Mouse (Mus musculus) T-cell, adult 2 months (primary cell): ENCODE results near the gene G530012D18Rik.
"Not testable (repeated sequence)": the region's sequence is repeated elsewhere in the genome, so short reads cannot be mapped to it uniquely, and the experiment has no call there.

Source experiments
- DNase-seq: peaks from one replicate; pipeline ENCODE4 v3.0.0; 2022; ENCODE audit warnings: low spot score

Gene G530012D18Rik

GRCm38 (mm10) chr1:85575376-85575775, at the start of gene G530012D18Rik:
G530012D18Rik (plus strand) TSS chr1:85575676.
- DNase-seq: not testable (repeated sequence)

GRCm38 (mm10) chr1:85526401-85526800, 49.1 kb upstream of the G530012D18Rik start:
- DNase-seq: peak; percentile 23

- DNase-seq: peak; percentile 23
Observed at GRCm38 (mm10) chr1:85528451-85529110, 46.9 kb upstream of the G530012D18Rik start.

- DNase-seq: not testable (repeated sequence)
Observed at GRCm38 (mm10) chr1:85543818-85544217, 31.7 kb upstream of the G530012D18Rik start.

GRCm38 (mm10) chr1:85546442-85546841, 29.0 kb upstream of the G530012D18Rik start:
- not testable (repeated sequence) for DNase-seq

- DNase-seq: not testable (repeated sequence)
Observed at GRCm38 (mm10) chr1:85555261-85555660, 20.2 kb upstream of the G530012D18Rik start.

- not testable (repeated sequence) for DNase-seq
Observed at GRCm38 (mm10) chr1:85573554-85573953, 1.9 kb upstream of the G530012D18Rik start.

GRCm38 (mm10) chr1:85578372-85579010, 3.0 kb downstream of the G530012D18Rik start:
- not testable (repeated sequence) for DNase-seq

- not testable (repeated sequence) for DNase-seq
Observed at GRCm38 (mm10) chr1:85579199-85580147, 4.0 kb downstream of the G530012D18Rik start.

- not testable (repeated sequence) for DNase-seq
Observed at GRCm38 (mm10) chr1:85580148-85580534, 4.7 kb downstream of the G530012D18Rik start.

GRCm38 (mm10) chr1:85580578-85580977, 5.1 kb downstream of the G530012D18Rik start:
- not testable (repeated sequence) for DNase-seq

- DNase-seq: not testable (repeated sequence)
Observed at GRCm38 (mm10) chr1:85581518-85581917, 6.0 kb downstream of the G530012D18Rik start.

- not testable (repeated sequence) for DNase-seq
Observed at GRCm38 (mm10) chr1:85588697-85589096, 13.2 kb downstream of the G530012D18Rik start.

GRCm38 (mm10) chr1:85592526-85592925, 17.1 kb downstream of the G530012D18Rik start:
- not testable (repeated sequence) for DNase-seq

GRCm38 (mm10) chr1:85598271-85599012, 23.0 kb downstream of the G530012D18Rik start, which contains the start of gene Sp110:
Sp110 (minus strand) TSS chr1:85598817.
- DNase-seq: peak; percentile 54

GRCm38 (mm10) chr1:85600078-85600477, 24.6 kb downstream of the G530012D18Rik start, which contains the start of gene Sp140:
Sp140 (plus strand) TSS chr1:85600378.
- not testable (repeated sequence) for DNase-seq

- peak; percentile 60 for DNase-seq
Observed at GRCm38 (mm10) chr1:85600794-85601193, 25.3 kb downstream of the G530012D18Rik start.

GRCm38 (mm10) chr1:85604341-85604740, 28.9 kb downstream of the G530012D18Rik start:
- not testable (repeated sequence) for DNase-seq

GRCm38 (mm10) chr1:85608361-85608760, 32.9 kb downstream of the G530012D18Rik start:
- not testable (repeated sequence) for DNase-seq

- not testable (repeated sequence) for DNase-seq
Observed at GRCm38 (mm10) chr1:85610581-85610980, 35.1 kb downstream of the G530012D18Rik start.

GRCm38 (mm10) chr1:85615096-85615495, 39.6 kb downstream of the G530012D18Rik start:
- not testable (repeated sequence) for DNase-seq
